ENCODE assay signal across 31 mouse cellular contexts in genomic region chr1:135821780-135822179, GRCm38 (mm10). TPM values are rescaled to one million over a fixed set of nuclear protein-coding genes. Genes with fewer than 3 reads are reported as not detected.
DNase-seq lines count a peak whose midpoint lies in the region; ATAC-seq and TF ChIP-seq lines count a peak whose summit lies in the region.
"Had no signal": no experiment of that assay in that cellular context is flagged by ENCODE, and none has a peak within 500 bp of the region (broad histone marks: within the 10 kb centered on the region; RNA-seq: fewer than 3 reads in every experiment).

No protein-coding gene starts in this region.

- H3K36me3 ChIP-seq in heart, embryonic 13.5 days: no peaks in the 10 kb centered on the region
- no peaks in the 10 kb centered on the region for H3K36me3 ChIP-seq in heart, embryonic 12.5 days
- H3K36me3 ChIP-seq in myocyte (ENCODE audit: control insufficient read depth, insufficient read depth): no peaks in the 10 kb centered on the region
- H3K36me3 ChIP-seq in stomach, postnatal 0 days (ENCODE audit: control insufficient read depth, insufficient read depth, low read length): no peaks in the 10 kb centered on the region
- H3K36me3 ChIP-seq: embryonic facial prominence, embryonic 12.5 days; forebrain, embryonic 10.5 days; forebrain, embryonic 15.5 days; G1E; hindbrain, embryonic 10.5 days; hindbrain, embryonic 15.5 days; limb, embryonic 10.5 days; limb, embryonic 15.5 days; liver, embryonic 15.5 days; neural tube, embryonic 12.5 days had no signal

- no peak overlapping the region for H3K27ac ChIP-seq in heart, embryonic 13.5 days (replicated peaks)
- no peak overlapping the region for H3K27ac ChIP-seq in heart, embryonic 12.5 days (ENCODE audit: poor library complexity, severe bottlenecking)
- peak overlapping the region; percentile 90 for H3K27ac ChIP-seq in stomach, postnatal 0 days (replicated peaks)
- H3K27ac ChIP-seq: embryonic facial prominence, embryonic 12.5 days; forebrain, embryonic 10.5 days; forebrain, embryonic 15.5 days; gastrocnemius, adult 2 months; hindbrain, embryonic 15.5 days; kidney, postnatal 0 days; limb, embryonic 10.5 days; liver, embryonic 15.5 days; neural tube, embryonic 12.5 days had no signal

- H3K27me3 ChIP-seq in heart, embryonic 13.5 days (replicated peaks): peaks cover 51% of the 10 kb centered on the region
- peaks cover 50% of the 10 kb centered on the region for H3K27me3 ChIP-seq in heart, embryonic 12.5 days (replicated peaks)
- H3K27me3 ChIP-seq in myocyte (ENCODE audit: control insufficient read depth, insufficient read depth, insufficient read length): peaks cover 4% of the 10 kb centered on the region
- peaks cover 5% of the 10 kb centered on the region; the same call in 1 of the 2 replicates for H3K27me3 ChIP-seq in stomach, postnatal 0 days (ENCODE audit: control insufficient read depth, insufficient read depth, low read length)

- peaks cover 35% of the 10 kb centered on the region for H3K4me1 ChIP-seq in heart, embryonic 13.5 days
- H3K4me1 ChIP-seq in heart, embryonic 12.5 days (replicated peaks): peaks cover 33% of the 10 kb centered on the region; the same call in 1 of the 2 replicates
- peaks cover 2% of the 10 kb centered on the region for H3K4me1 ChIP-seq in stomach, postnatal 0 days (replicated peaks; ENCODE audit: control insufficient read depth, insufficient read depth)

- no peak for ATAC-seq in heart, embryonic 13.5 days (ENCODE audit: extremely low read depth, insufficient number of reproducible peaks, low FRiP score, low TSS enrichment)
- ATAC-seq in heart, embryonic 12.5 days (ENCODE audit: insufficient number of reproducible peaks, low FRiP score): no peak
- ATAC-seq in stomach, postnatal 0 days (ENCODE audit: low FRiP score, low TSS enrichment): no peak
- ATAC-seq: forebrain, embryonic 15.5 days; inflammation-experienced regulatory T-cells, adult 6 months; midbrain, embryonic 16.5 days had no signal

- peak; percentile 63 for DNase-seq in brain, adult 2 months (ENCODE audit: low read depth, low spot score)
- no peak for DNase-seq in stomach, postnatal 0 days (ENCODE audit: low spot score)
- no peak for DNase-seq in lung, postnatal 10 days
- no peak for DNase-seq in right cerebral cortex, postnatal 4 days
- DNase-seq: adrenal gland, postnatal 10 days; cerebellum, adult 11 months; cerebellum, adult 9-10 months; cerebellum, postnatal 36 days; gastrocnemius, postnatal 36 days; heart, adult 18-20 months; heart, postnatal 14 days; layer of hippocampus, postnatal 36 days; lung, embryonic 14.5 days had no signal

- TF ChIP-seq CTCF in stomach, postnatal 0 days (IDR thresholded peaks at IDR 0.05; ENCODE audit: low read depth): no peak

- TF ChIP-seq POLR2A in myocyte (IDR thresholded peaks at IDR 0.05; ENCODE audit: insufficient read length, low read depth): no peak

- H3K4me3 ChIP-seq in heart, embryonic 13.5 days: no peak overlapping the region
- H3K4me3 ChIP-seq in heart, embryonic 12.5 days: no peak overlapping the region
- H3K4me3 ChIP-seq in myocyte: no peak overlapping the region
- peak overlapping the region; percentile 10; the same call in 1 of the 2 replicates for H3K4me3 ChIP-seq in stomach, postnatal 0 days (ENCODE audit: low read depth, low read length)
- H3K4me3 ChIP-seq: embryonic facial prominence, embryonic 12.5 days; forebrain, embryonic 10.5 days; forebrain, embryonic 15.5 days; gastrocnemius, adult 2 months; hindbrain, embryonic 10.5 days; hindbrain, embryonic 15.5 days; limb, embryonic 10.5 days; limb, embryonic 15.5 days; liver, embryonic 15.5 days; neural tube, embryonic 12.5 days had no signal

- no peak for TF ChIP-seq EP300 in stomach, postnatal 0 days (optimal IDR thresholded peaks at IDR 0.05)

- WGBS in heart, embryonic 13.5 days: 81% methylated on average over 7 of the region's 7 CpGs
- WGBS in heart, embryonic 12.5 days: 85% methylated on average over 7 of the region's 7 CpGs
- 58% methylated on average over 7 of the region's 7 CpGs for WGBS in stomach, postnatal 0 days

- H3K9ac ChIP-seq in heart, embryonic 13.5 days: 0 out of 2 replicates have a peak overlapping the region, but pooled peaks have one; percentile 24
- H3K9ac ChIP-seq in heart, embryonic 12.5 days: no peak overlapping the region
- H3K9ac ChIP-seq in stomach, postnatal 0 days (ENCODE audit: low read length): no peak overlapping the region
- H3K9ac ChIP-seq: embryonic facial prominence, embryonic 12.5 days; forebrain, embryonic 15.5 days; hindbrain, embryonic 15.5 days; limb, embryonic 15.5 days; liver, embryonic 15.5 days; lung, embryonic 14.5 days; neural tube, embryonic 12.5 days had no signal

- no peaks in the 10 kb centered on the region for H3K79me2 ChIP-seq in myocyte (ENCODE audit: control insufficient read depth, insufficient read depth)

- no peaks in the 10 kb centered on the region for H3K9me3 ChIP-seq in heart, embryonic 13.5 days
- no peaks in the 10 kb centered on the region for H3K9me3 ChIP-seq in heart, embryonic 12.5 days (replicated peaks)
- no peaks in the 10 kb centered on the region for H3K9me3 ChIP-seq in stomach, postnatal 0 days (ENCODE audit: control insufficient read depth, low read length)
- H3K9me3 ChIP-seq: embryonic facial prominence, embryonic 12.5 days; forebrain, embryonic 10.5 days; forebrain, embryonic 15.5 days; G1E; hindbrain, embryonic 10.5 days; hindbrain, embryonic 15.5 days; limb, embryonic 10.5 days; limb, embryonic 15.5 days; liver, embryonic 15.5 days; neural tube, embryonic 12.5 days had no signal

- H3ac ChIP-seq in myocyte (ENCODE audit: control insufficient read depth, insufficient read length): no peak overlapping the region

- H3K4me2 ChIP-seq in heart, embryonic 13.5 days: no peak overlapping the region
- H3K4me2 ChIP-seq in heart, embryonic 12.5 days: no peak overlapping the region
- H3K4me2 ChIP-seq in myocyte (ENCODE audit: low read depth): no peak overlapping the region
- H3K4me2 ChIP-seq in stomach, postnatal 0 days (replicated peaks; ENCODE audit: low read depth): peak overlapping the region; percentile 87
- H3K4me2 ChIP-seq: embryonic facial prominence, embryonic 12.5 days; forebrain, embryonic 15.5 days; hindbrain, embryonic 15.5 days; limb, embryonic 15.5 days; liver, embryonic 15.5 days; midbrain, embryonic 11.5 days; neural tube, embryonic 12.5 days had no signal

TF ChIP-seq in myocyte, 11 proteins besides CTCF, POLR2A, EP300 and RAD21:
- TF ChIP-seq MYOG (IDR thresholded peaks at IDR 0.05; ENCODE audit: control insufficient read depth in 1 of 3, insufficient read depth in 1 of 3, insufficient read length in 2 of 3, low read depth in 2 of 3) (peak in 2 of 3 experiments; percentile 50 to 65), E2F4 (IDR thresholded peaks at IDR 0.05; ENCODE audit: insufficient read depth) (no peak), MYOD1 (IDR thresholded peaks at IDR 0.05; ENCODE audit: control insufficient read depth in 1 of 3, insufficient read length in 2 of 3, low read depth in 2 of 3) (peak in 2 of 3 experiments; percentile 33 to 44)

RNA-seq across cellular contexts. Expression of gene Lad1, which starts 3.4 kb away (rescaled TPM):
- 4.0 and 4.4 TPM in 2 replicates for polyA plus RNA-seq in heart, embryonic 13.5 days (2015; fragmentation: Nextera tagmentation; extraction: Ambion mirVana)
- 3.0 and 3.3 TPM in 2 replicates for polyA plus RNA-seq in heart, embryonic 12.5 days (2016; fragmentation: Nextera tagmentation; extraction: Ambion mirVana)
- polyA plus RNA-seq in myocyte (2012; fragmentation: generic; extraction: Trizol): 0.46 TPM
- 128 and 140 TPM in 2 replicates for polyA plus RNA-seq in stomach, postnatal 0 days (2015; fragmentation: Nextera tagmentation; extraction: Ambion mirVana)
- polyA plus RNA-seq: G1E had no signal

RNA-seq across cellular contexts. Expression of gene Tnnt2, which starts 14.4 kb away (rescaled TPM):
- polyA plus RNA-seq in heart, embryonic 13.5 days (2015; fragmentation: Nextera tagmentation; extraction: Ambion mirVana): 5,554 and 6,221 TPM in 2 replicates
- polyA plus RNA-seq in heart, embryonic 12.5 days (2016; fragmentation: Nextera tagmentation; extraction: Ambion mirVana): 5,319 and 5,490 TPM in 2 replicates
- 2,000 TPM for polyA plus RNA-seq in myocyte (2012; fragmentation: generic; extraction: Trizol)
- polyA plus RNA-seq in stomach, postnatal 0 days (2015; fragmentation: Nextera tagmentation; extraction: Ambion mirVana): 36.4 and 39.9 TPM in 2 replicates
- polyA plus RNA-seq: G1E had no signal

RNA-seq across cellular contexts. Expression of gene Tnni1, which starts 42.5 kb away (rescaled TPM):
- 3,602 and 4,207 TPM in 2 replicates for polyA plus RNA-seq in heart, embryonic 13.5 days (2015; fragmentation: Nextera tagmentation; extraction: Ambion mirVana)
- polyA plus RNA-seq in heart, embryonic 12.5 days (2016; fragmentation: Nextera tagmentation; extraction: Ambion mirVana): 3,113 and 3,172 TPM in 2 replicates
- 3,569 TPM for polyA plus RNA-seq in myocyte (2012; fragmentation: generic; extraction: Trizol)
- polyA plus RNA-seq in stomach, postnatal 0 days (2015; fragmentation: Nextera tagmentation; extraction: Ambion mirVana): 4.2 and 6.8 TPM in 2 replicates
- polyA plus RNA-seq: inflammation-experienced regulatory T-cells, adult 6 months had no signal

RNA-seq across cellular contexts. Expression of gene Phlda3, which starts 55.9 kb away (rescaled TPM):
- 67.1 and 75.3 TPM in 2 replicates for polyA plus RNA-seq in heart, embryonic 13.5 days (2015; fragmentation: Nextera tagmentation; extraction: Ambion mirVana)
- 73.0 and 74.1 TPM in 2 replicates for polyA plus RNA-seq in heart, embryonic 12.5 days (2016; fragmentation: Nextera tagmentation; extraction: Ambion mirVana)
- 317 TPM for polyA plus RNA-seq in myocyte (2012; fragmentation: generic; extraction: Trizol)
- 91.1 and 92.2 TPM in 2 replicates for polyA plus RNA-seq in stomach, postnatal 0 days (2015; fragmentation: Nextera tagmentation; extraction: Ambion mirVana)

Comparison
In these comparisons a context has a peak if more than half of its experiments do, and no peak if none do; other contexts are left out.
1. RNA of gene Lad1, which starts 3.4 kb away (polyA plus RNA-seq): 128 to 140 TPM in stomach, postnatal 0 days; 4.0 to 4.4 TPM in heart, embryonic 13.5 days, 3.0 to 3.3 TPM in heart, embryonic 12.5 days and 0.46 TPM in myocyte (single experiment); every median in the first group is over 10 times any median in the second.
2. RNA of gene Tnnt2, which starts 14.4 kb away (polyA plus RNA-seq): 5,554 to 6,221 TPM in heart, embryonic 13.5 days, 5,319 to 5,490 TPM in heart, embryonic 12.5 days and 2,000 TPM in myocyte (single experiment); 36.4 to 39.9 TPM in stomach, postnatal 0 days; every median in the first group is over 10 times any median in the second.
3. RNA of gene Tnni1, which starts 42.5 kb away (polyA plus RNA-seq): 3,602 to 4,207 TPM in heart, embryonic 13.5 days, 3,569 TPM in myocyte (single experiment) and 3,113 to 3,172 TPM in heart, embryonic 12.5 days; 4.2 to 6.8 TPM in stomach, postnatal 0 days; every median in the first group is over 100 times any median in the second.